Mouse (Mus musculus): ENCODE results near the gene Rpl21. TPM values are rescaled to one million over a fixed set of nuclear protein-coding genes. Genes with fewer than 3 reads are reported as not detected.

Rpl21 gene
- polyA plus RNA-seq, 2 experiments = 505 to 720 TPM

DNA sequence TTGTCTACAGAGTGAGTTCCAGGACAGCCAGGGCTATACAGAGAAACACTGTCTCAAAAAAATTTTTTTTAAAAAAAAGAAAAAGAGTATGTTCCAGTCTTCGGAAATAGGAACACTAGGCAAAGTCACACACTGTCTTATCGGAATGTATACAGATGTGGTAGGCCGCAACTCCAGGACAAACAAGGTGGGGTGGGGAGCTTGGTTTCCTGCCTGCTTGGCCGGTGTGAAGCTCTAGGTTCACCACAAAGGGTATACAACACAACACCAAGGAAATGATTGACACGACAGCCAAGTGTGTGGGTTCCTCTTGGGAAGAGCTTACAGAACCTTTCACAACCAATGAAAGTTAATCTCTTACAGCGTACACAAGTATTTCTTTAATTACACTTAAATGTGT, 49.6 kb downstream of the Rpl21 start:
- Histone ChIP-seq H3K4me2 (replicated peaks; ENCODE audit: low read depth, low read length, severe bottlenecking) (no peak overlapping the region), H3K4me1 (ENCODE audit: control insufficient read depth, insufficient read depth, low read length) (no peaks in the 10 kb centered on the region), H3K27ac (replicated peaks; ENCODE audit: low read depth, low read length) (no peak overlapping the region), H3K27me3 (ENCODE audit: control insufficient read depth, insufficient read depth, low read length) (no peaks in the 10 kb centered on the region), H3K9ac (ENCODE audit: low read depth, low read length, severe bottlenecking) (no peak overlapping the region), H3K36me3 (ENCODE audit: control insufficient read depth, insufficient read depth, low read length) (no peaks in the 10 kb centered on the region), H3K9me3 (ENCODE audit: control insufficient read depth, low read length) (no peaks in the 10 kb centered on the region), H3K4me3 (replicated peaks; ENCODE audit: low read length) (no peak overlapping the region)
- no peak for ATAC-seq (ENCODE audit: low FRiP score, low read depth)
- WGBS = 83% methylated on average over 6 of the region's 6 CpGs
- no peak for TF ChIP-seq POLR2A (IDR thresholded peaks at IDR 0.05; ENCODE audit: borderline replicate concordance, extremely low read depth, insufficient read depth, insufficient read length)
- DNase-seq (ENCODE audit: low spot score) = no peak

DNA sequence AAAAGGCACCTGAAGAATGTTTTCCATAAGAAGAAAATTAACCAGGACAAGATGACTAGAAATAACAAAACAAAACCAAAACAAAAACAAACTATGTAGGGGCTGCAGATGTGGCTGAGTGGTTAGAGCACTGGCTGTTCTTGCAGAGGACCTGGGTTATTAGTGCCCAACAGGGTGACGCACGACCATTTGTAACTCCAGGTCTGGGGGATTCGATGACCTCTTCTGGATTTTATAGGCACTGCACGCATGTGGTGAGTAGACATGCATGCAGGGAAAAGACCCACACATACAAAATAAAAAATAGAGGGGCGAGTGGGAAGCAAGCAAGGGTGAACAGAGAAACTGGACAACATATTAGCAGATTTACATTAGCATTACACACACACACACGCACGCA, 50.4 kb downstream of the Rpl21 start:
- ATAC-seq (ENCODE audit: low FRiP score, low read depth) (no peak), DNase-seq (ENCODE audit: low spot score) (no peak)
- TF ChIP-seq POLR2A (IDR thresholded peaks at IDR 0.05; ENCODE audit: borderline replicate concordance, extremely low read depth, insufficient read depth, insufficient read length) = no peak
- no peak overlapping the region for H3K4me2 ChIP-seq (replicated peaks; ENCODE audit: low read depth, low read length, severe bottlenecking)
- no peaks in the 10 kb centered on the region for H3K4me1 ChIP-seq (ENCODE audit: control insufficient read depth, insufficient read depth, low read length)
- no peaks in the 10 kb centered on the region for H3K27me3 ChIP-seq (ENCODE audit: control insufficient read depth, insufficient read depth, low read length)
- no peaks in the 10 kb centered on the region for H3K36me3 ChIP-seq (ENCODE audit: control insufficient read depth, insufficient read depth, low read length)
- no peak overlapping the region for H3K4me3 ChIP-seq (replicated peaks; ENCODE audit: low read length)
- 61% methylated on average over 7 of the region's 7 CpGs for WGBS
- H3K27ac ChIP-seq (replicated peaks; ENCODE audit: low read depth, low read length) = no peak overlapping the region
- H3K9me3 ChIP-seq (ENCODE audit: control insufficient read depth, low read length) = no peaks in the 10 kb centered on the region
- H3K9ac ChIP-seq (ENCODE audit: low read depth, low read length, severe bottlenecking) = no peak overlapping the region

DNA sequence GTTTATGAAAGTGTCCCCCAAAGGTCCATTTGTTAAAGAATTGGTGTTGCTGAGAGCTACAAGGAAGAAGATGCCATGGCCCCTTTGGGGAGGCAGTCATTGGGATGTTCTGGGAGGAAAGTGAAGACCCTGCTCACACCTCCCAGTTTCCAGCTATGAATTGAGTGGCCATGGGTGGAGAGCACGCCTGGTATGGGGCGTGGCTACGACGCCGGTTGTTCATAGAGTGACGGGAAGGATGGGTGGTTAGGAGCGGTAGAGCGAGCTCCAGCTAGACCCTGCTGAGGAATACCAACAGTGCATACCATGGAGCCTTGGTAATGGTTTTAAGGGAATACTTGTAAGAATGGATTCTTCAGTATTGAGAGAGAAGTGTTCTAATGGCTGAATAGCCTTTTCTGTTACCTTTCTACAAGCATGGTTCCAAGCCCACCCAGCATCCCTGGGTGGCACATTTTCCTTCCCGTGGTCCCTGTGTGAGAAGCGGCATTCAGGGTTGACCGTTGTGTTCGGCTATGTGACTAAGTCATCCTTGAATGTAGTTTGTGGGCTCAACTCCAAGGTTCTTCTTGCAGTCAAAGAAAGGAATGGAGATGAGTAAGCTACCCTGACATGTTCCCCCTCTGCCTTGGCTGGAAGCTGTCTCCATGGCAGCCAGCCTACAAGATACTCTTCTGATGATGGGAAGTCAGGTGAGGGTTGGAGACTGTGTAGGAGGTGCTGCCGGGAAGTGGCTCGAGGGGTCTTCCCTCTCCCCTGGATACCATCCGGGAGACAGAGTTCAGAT, 51.0 kb downstream of the Rpl21 start:
- Histone ChIP-seq H3K27ac (replicated peaks; ENCODE audit: low read depth, low read length) (no peak overlapping the region), H3K4me2 (replicated peaks; ENCODE audit: low read depth, low read length, severe bottlenecking) (no peak overlapping the region), H3K9ac (ENCODE audit: low read depth, low read length, severe bottlenecking) (no peak overlapping the region), H3K36me3 (ENCODE audit: control insufficient read depth, insufficient read depth, low read length) (no peaks in the 10 kb centered on the region), H3K9me3 (ENCODE audit: control insufficient read depth, low read length) (no peaks in the 10 kb centered on the region), H3K27me3 (ENCODE audit: control insufficient read depth, insufficient read depth, low read length) (no peaks in the 10 kb centered on the region), H3K4me1 (ENCODE audit: control insufficient read depth, insufficient read depth, low read length) (no peaks in the 10 kb centered on the region), H3K4me3 (replicated peaks; ENCODE audit: low read length) (no peak overlapping the region)
- WGBS = 85% methylated on average over 15 of the region's 15 CpGs
- no peak for ATAC-seq (ENCODE audit: low FRiP score, low read depth)
- DNase-seq (ENCODE audit: low spot score) = no peak
- TF ChIP-seq POLR2A (IDR thresholded peaks at IDR 0.05; ENCODE audit: borderline replicate concordance, extremely low read depth, insufficient read depth, insufficient read length) = no peak

Other genes with a start within 250 kb of the Rpl21 start
- gene Gpr12, start 247.7 kb upstream of the Rpl21 start, polyA plus RNA-seq (2012; rRNA removed) = 0.52 and 0.55 TPM in 2 replicates
- 0.08 and 0.40 TPM in 2 replicates for gene Gpr12, start 247.7 kb upstream of the Rpl21 start, polyA plus RNA-seq (2014; fragmentation: Nextera tagmentation; extraction: Ambion mirVana)
- gene Usp12, start 37.9 kb upstream of the Rpl21 start, polyA plus RNA-seq (2012; rRNA removed) = 20.1 and 22.8 TPM in 2 replicates
- gene Usp12, start 37.9 kb upstream of the Rpl21 start, polyA plus RNA-seq (2014; fragmentation: Nextera tagmentation; extraction: Ambion mirVana) = 11.1 and 13.6 TPM in 2 replicates
- gene Rasl11a, start 12.2 kb downstream of the Rpl21 start, polyA plus RNA-seq (2012; rRNA removed) = 5.9 and 7.8 TPM in 2 replicates
- 8.4 and 9.3 TPM in 2 replicates for gene Rasl11a, start 12.2 kb downstream of the Rpl21 start, polyA plus RNA-seq (2014; fragmentation: Nextera tagmentation; extraction: Ambion mirVana)
- 77.7 and 87.0 TPM in 2 replicates for gene Gtf3a, start 115.8 kb downstream of the Rpl21 start, polyA plus RNA-seq (2012; rRNA removed)
- gene Gtf3a, start 115.8 kb downstream of the Rpl21 start, polyA plus RNA-seq (2014; fragmentation: Nextera tagmentation; extraction: Ambion mirVana) = 100 and 101 TPM in 2 replicates
- gene Mtif3, start 130.9 kb downstream of the Rpl21 start, polyA plus RNA-seq (2012; rRNA removed) = 12.5 and 14.5 TPM in 2 replicates
- gene Mtif3, start 130.9 kb downstream of the Rpl21 start, polyA plus RNA-seq (2014; fragmentation: Nextera tagmentation; extraction: Ambion mirVana) = 24.8 and 27.2 TPM in 2 replicates
- 13.7 and 16.9 TPM in 2 replicates for gene Lnx2, start 243.7 kb downstream of the Rpl21 start, polyA plus RNA-seq (2012; rRNA removed)
- gene Lnx2, start 243.7 kb downstream of the Rpl21 start, polyA plus RNA-seq (2014; fragmentation: Nextera tagmentation; extraction: Ambion mirVana) = 13.7 and 15.8 TPM in 2 replicates
- gene Polr1d, start 244.2 kb downstream of the Rpl21 start, polyA plus RNA-seq (2012; rRNA removed) = 82.7 and 104 TPM in 2 replicates
- 144 and 148 TPM in 2 replicates for gene Polr1d, start 244.2 kb downstream of the Rpl21 start, polyA plus RNA-seq (2014; fragmentation: Nextera tagmentation; extraction: Ambion mirVana)